Comparison of ENCODE assay signal across 15 mouse cellular contexts in genomic region chr11:96306908-96307269, GRCm38 (mm10). TPM values are rescaled to one million over a fixed set of nuclear protein-coding genes. Genes with fewer than 3 reads are reported as not detected.
DNase-seq lines count a peak whose midpoint lies in the region; ATAC-seq lines count a peak whose summit lies in the region.
"Had no signal": no experiment of that assay in that cellular context is flagged by ENCODE, and none has a peak within 500 bp of the region (broad histone marks: within the 10 kb centered on the region; RNA-seq: fewer than 3 reads in every experiment).

No protein-coding gene starts in this region.

- no peaks in the 10 kb centered on the region for H3K36me3 ChIP-seq in heart, embryonic 13.5 days
- no peaks in the 10 kb centered on the region for H3K36me3 ChIP-seq in hindbrain, embryonic 16.5 days (ENCODE audit: control insufficient read depth, insufficient read depth, low read length)
- no peaks in the 10 kb centered on the region; the same call in 1 of the 2 replicates for H3K36me3 ChIP-seq in kidney, embryonic 16.5 days (ENCODE audit: insufficient read depth, low read length)
- H3K36me3 ChIP-seq in neural tube, embryonic 13.5 days = peaks cover 36% of the 10 kb centered on the region
- H3K36me3 ChIP-seq: G1E; heart, embryonic 12.5 days had no signal

- 17% methylated on average over 13 of the region's 13 CpGs for WGBS in heart, embryonic 13.5 days
- 6% methylated on average over 13 of the region's 13 CpGs for WGBS in hindbrain, embryonic 16.5 days
- 6% methylated on average over 13 of the region's 13 CpGs for WGBS in kidney, embryonic 16.5 days
- WGBS in neural tube, embryonic 13.5 days = 2% methylated on average over 13 of the region's 13 CpGs

- no peak overlapping the region for H3K27ac ChIP-seq in heart, embryonic 13.5 days (replicated peaks)
- H3K27ac ChIP-seq in hindbrain, embryonic 16.5 days (ENCODE audit: low read depth, low read length) = peak overlapping the region; percentile 90
- H3K27ac ChIP-seq in kidney, embryonic 16.5 days (ENCODE audit: low read length) = peak overlapping the region; percentile 99
- peak overlapping the region; percentile 100 for H3K27ac ChIP-seq in neural tube, embryonic 13.5 days (replicated peaks)

- no peak overlapping the region for H3K9ac ChIP-seq in heart, embryonic 13.5 days
- H3K9ac ChIP-seq in hindbrain, embryonic 16.5 days (ENCODE audit: low read depth, low read length) = no peak overlapping the region
- peak overlapping the region; percentile 90 for H3K9ac ChIP-seq in kidney, embryonic 16.5 days (replicated peaks; ENCODE audit: low read length)
- peak overlapping the region; percentile 100 for H3K9ac ChIP-seq in neural tube, embryonic 13.5 days
- H3K9ac ChIP-seq: heart, embryonic 12.5 days had no signal

- no peaks in the 10 kb centered on the region for H3K9me3 ChIP-seq in heart, embryonic 13.5 days
- H3K9me3 ChIP-seq in hindbrain, embryonic 16.5 days (ENCODE audit: control insufficient read depth, low read length) = no peaks in the 10 kb centered on the region
- no peaks in the 10 kb centered on the region for H3K9me3 ChIP-seq in kidney, embryonic 16.5 days (ENCODE audit: low read length)
- no peaks in the 10 kb centered on the region for H3K9me3 ChIP-seq in neural tube, embryonic 13.5 days
- H3K9me3 ChIP-seq: heart, embryonic 12.5 days had no signal

- ATAC-seq in heart, embryonic 13.5 days (ENCODE audit: extremely low read depth, insufficient number of reproducible peaks, low FRiP score, low TSS enrichment) = no peak
- no peak for ATAC-seq in hindbrain, embryonic 16.5 days
- peak; percentile 86 for ATAC-seq in kidney, embryonic 16.5 days (ENCODE audit: low FRiP score, low TSS enrichment)
- ATAC-seq in neural tube, embryonic 13.5 days (ENCODE audit: low read depth) = peak; percentile 60

- H3K27me3 ChIP-seq in heart, embryonic 13.5 days (replicated peaks) = peaks cover 100% of the 10 kb centered on the region
- H3K27me3 ChIP-seq in hindbrain, embryonic 16.5 days (replicated peaks; ENCODE audit: control insufficient read depth, insufficient read depth, low read length) = peaks cover 55% of the 10 kb centered on the region
- no peaks in the 10 kb centered on the region for H3K27me3 ChIP-seq in kidney, embryonic 16.5 days (ENCODE audit: insufficient read depth, low read length)
- H3K27me3 ChIP-seq in neural tube, embryonic 13.5 days = no peaks in the 10 kb centered on the region

- no peak for DNase-seq in heart, postnatal 4 days
- no peak for DNase-seq in heart, adult 9 months (ENCODE audit: low spot score in 2 of 2)
- DNase-seq in thymus, postnatal 10 days (ENCODE audit: low spot score in 2 of 2) = no peak
- DNase-seq in spleen, postnatal 36 days (ENCODE audit: low spot score in 2 of 2) = no peak
- DNase-seq: cerebellum, postnatal 14 days; lung, postnatal 4 days; right cerebral cortex, postnatal 25 days; thymus, adult 2 months had no signal

- peak overlapping the region; percentile 15; the same call in 1 of the 2 replicates for H3K4me3 ChIP-seq in heart, embryonic 13.5 days
- H3K4me3 ChIP-seq in hindbrain, embryonic 16.5 days (ENCODE audit: low read length) = peak overlapping the region; percentile 28
- peak overlapping the region; percentile 71 for H3K4me3 ChIP-seq in kidney, embryonic 16.5 days (ENCODE audit: low read length)
- peak overlapping the region; percentile 99 for H3K4me3 ChIP-seq in neural tube, embryonic 13.5 days
- H3K4me3 ChIP-seq: heart, embryonic 12.5 days had no signal

- H3K4me2 ChIP-seq in heart, embryonic 13.5 days = no peak overlapping the region; the same call in none of the 2 replicates
- H3K4me2 ChIP-seq in hindbrain, embryonic 16.5 days (ENCODE audit: low read length) = peak overlapping the region; percentile 62
- H3K4me2 ChIP-seq in kidney, embryonic 16.5 days (replicated peaks; ENCODE audit: low read depth, low read length) = peak overlapping the region; percentile 90
- peak overlapping the region; percentile 96 for H3K4me2 ChIP-seq in neural tube, embryonic 13.5 days
- H3K4me2 ChIP-seq: heart, embryonic 12.5 days had no signal

- H3K4me1 ChIP-seq in heart, embryonic 13.5 days = peaks cover 8% of the 10 kb centered on the region; the same call in 1 of the 2 replicates
- H3K4me1 ChIP-seq in hindbrain, embryonic 16.5 days (ENCODE audit: control insufficient read depth, insufficient read depth, low read depth, low read length) = no peaks in the 10 kb centered on the region
- H3K4me1 ChIP-seq in kidney, embryonic 16.5 days (ENCODE audit: insufficient read depth, low read length) = peaks cover 60% of the 10 kb centered on the region
- H3K4me1 ChIP-seq in neural tube, embryonic 13.5 days (replicated peaks) = peaks cover 96% of the 10 kb centered on the region

RNA-seq across cellular contexts. Expression of gene Hoxb5, which starts 3.8 kb away (rescaled TPM):
- 3.8 and 5.5 TPM in 2 replicates for polyA plus RNA-seq in heart, embryonic 13.5 days (2015; fragmentation: Nextera tagmentation; extraction: Ambion mirVana)
- under 1 TPM in 1 of 2 experiments, not detected in 1; 0.32 TPM for total RNA-seq in heart, postnatal 4 days (2021)
- polyA plus RNA-seq in hindbrain, embryonic 16.5 days (2015; fragmentation: Nextera tagmentation; extraction: Ambion mirVana) = 120 and 133 TPM in 2 replicates
- 19.2 and 24.3 TPM in 2 replicates for polyA plus RNA-seq in kidney, embryonic 16.5 days (2015; fragmentation: Nextera tagmentation; extraction: Ambion mirVana)
- 67.1 and 88.3 TPM in 2 replicates for polyA plus RNA-seq in neural tube, embryonic 13.5 days (2015; fragmentation: Nextera tagmentation; extraction: Ambion mirVana)
- total RNA-seq: left cerebral cortex, postnatal 14 days had no signal

RNA-seq across cellular contexts. Expression of gene Hoxb4, which starts 11.2 kb away (rescaled TPM):
- 0.43 and 0.59 TPM in 2 replicates for polyA plus RNA-seq in heart, embryonic 13.5 days (2015; fragmentation: Nextera tagmentation; extraction: Ambion mirVana)
- total RNA-seq in heart, postnatal 4 days (2021) = 1 to 10 TPM in 1 of 2 experiments, under 1 TPM in 1; 0.74 to 1.0 TPM
- polyA plus RNA-seq in hindbrain, embryonic 16.5 days (2015; fragmentation: Nextera tagmentation; extraction: Ambion mirVana) = 2.5 and 3.3 TPM in 2 replicates
- 4.1 and 6.2 TPM in 2 replicates for polyA plus RNA-seq in kidney, embryonic 16.5 days (2015; fragmentation: Nextera tagmentation; extraction: Ambion mirVana)
- polyA plus RNA-seq in neural tube, embryonic 13.5 days (2015; fragmentation: Nextera tagmentation; extraction: Ambion mirVana) = 7.5 and 8.7 TPM in 2 replicates
- total RNA-seq: G1E; left cerebral cortex, postnatal 14 days had no signal

RNA-seq across cellular contexts. Expression of gene Hoxb6, which starts 14.6 kb away (rescaled TPM):
- polyA plus RNA-seq in heart, embryonic 13.5 days (2015; fragmentation: Nextera tagmentation; extraction: Ambion mirVana) = 1.4 and 2.0 TPM in 2 replicates
- not detected for total RNA-seq in heart, postnatal 4 days (2021)
- polyA plus RNA-seq in hindbrain, embryonic 16.5 days (2015; fragmentation: Nextera tagmentation; extraction: Ambion mirVana) = 49.9 and 53.3 TPM in 2 replicates
- 50.3 and 55.7 TPM in 2 replicates for polyA plus RNA-seq in kidney, embryonic 16.5 days (2015; fragmentation: Nextera tagmentation; extraction: Ambion mirVana)
- polyA plus RNA-seq in neural tube, embryonic 13.5 days (2015; fragmentation: Nextera tagmentation; extraction: Ambion mirVana) = 171 and 174 TPM in 2 replicates
- total RNA-seq: G1E; left cerebral cortex, postnatal 14 days had no signal
- polyA plus RNA-seq: heart, embryonic 12.5 days had no signal

RNA-seq across cellular contexts. Expression of gene Hoxb3, which starts 16.2 kb away (rescaled TPM):
- 0.31 and 1.1 TPM in 2 replicates for polyA plus RNA-seq in heart, embryonic 13.5 days (2015; fragmentation: Nextera tagmentation; extraction: Ambion mirVana)
- total RNA-seq in heart, postnatal 4 days (2021) = 1 to 10 TPM; 1.4 to 1.5 TPM
- 4.8 and 5.6 TPM in 2 replicates for polyA plus RNA-seq in hindbrain, embryonic 16.5 days (2015; fragmentation: Nextera tagmentation; extraction: Ambion mirVana)
- polyA plus RNA-seq in kidney, embryonic 16.5 days (2015; fragmentation: Nextera tagmentation; extraction: Ambion mirVana) = 3.7 and 4.3 TPM in 2 replicates
- polyA plus RNA-seq in neural tube, embryonic 13.5 days (2015; fragmentation: Nextera tagmentation; extraction: Ambion mirVana) = 12.8 and 14.7 TPM in 2 replicates
- total RNA-seq: left cerebral cortex, postnatal 14 days had no signal

RNA-seq across cellular contexts. Expression of gene Hoxb7, which starts 20.5 kb away (rescaled TPM):
- 0.11 and 0.25 TPM in 2 replicates for polyA plus RNA-seq in heart, embryonic 13.5 days (2015; fragmentation: Nextera tagmentation; extraction: Ambion mirVana)
- total RNA-seq in heart, postnatal 4 days (2021) = under 1 TPM in 1 of 2 experiments, not detected in 1; 0.24 TPM
- 29.3 and 33.1 TPM in 2 replicates for polyA plus RNA-seq in hindbrain, embryonic 16.5 days (2015; fragmentation: Nextera tagmentation; extraction: Ambion mirVana)
- 60.9 and 68.3 TPM in 2 replicates for polyA plus RNA-seq in kidney, embryonic 16.5 days (2015; fragmentation: Nextera tagmentation; extraction: Ambion mirVana)
- 124 and 125 TPM in 2 replicates for polyA plus RNA-seq in neural tube, embryonic 13.5 days (2015; fragmentation: Nextera tagmentation; extraction: Ambion mirVana)
- total RNA-seq: G1E; left cerebral cortex, postnatal 14 days had no signal
- polyA plus RNA-seq: G1E had no signal

Comparison
In these comparisons a context has a peak if more than half of its experiments do, and no peak if none do; other contexts are left out.
1. ATAC-seq: peak in kidney, embryonic 16.5 days (single experiment) and neural tube, embryonic 13.5 days (single experiment); none in heart, embryonic 13.5 days (single experiment) and hindbrain, embryonic 16.5 days (single experiment).
2. H3K4me3 ChIP-seq: peak in every context shown above with its lines; median percentile 99 in neural tube, embryonic 13.5 days; 71 in kidney, embryonic 16.5 days; 28 in hindbrain, embryonic 16.5 days; 15 in heart, embryonic 13.5 days.
3. H3K9ac ChIP-seq: peak in kidney, embryonic 16.5 days (single experiment) and neural tube, embryonic 13.5 days (single experiment); none in heart, embryonic 13.5 days (single experiment) and hindbrain, embryonic 16.5 days (single experiment).
4. RNA of gene Hoxb6, which starts 14.6 kb away (polyA plus RNA-seq): 171 to 174 TPM in neural tube, embryonic 13.5 days, 49.9 to 53.3 TPM in hindbrain, embryonic 16.5 days and 50.3 to 55.7 TPM in kidney, embryonic 16.5 days; 1.4 to 2.0 TPM in heart, embryonic 13.5 days; every median in the first group is over 10 times any median in the second.